Mouse (Mus musculus): ENCODE data around the gene Iqcg. TPM values are rescaled to one million over a fixed set of nuclear protein-coding genes. Genes with fewer than 3 reads are reported as not detected.

Iqcg gene
- polyA plus RNA-seq, 1 experiment from 2014 or later = 1.9 TPM

DNA sequence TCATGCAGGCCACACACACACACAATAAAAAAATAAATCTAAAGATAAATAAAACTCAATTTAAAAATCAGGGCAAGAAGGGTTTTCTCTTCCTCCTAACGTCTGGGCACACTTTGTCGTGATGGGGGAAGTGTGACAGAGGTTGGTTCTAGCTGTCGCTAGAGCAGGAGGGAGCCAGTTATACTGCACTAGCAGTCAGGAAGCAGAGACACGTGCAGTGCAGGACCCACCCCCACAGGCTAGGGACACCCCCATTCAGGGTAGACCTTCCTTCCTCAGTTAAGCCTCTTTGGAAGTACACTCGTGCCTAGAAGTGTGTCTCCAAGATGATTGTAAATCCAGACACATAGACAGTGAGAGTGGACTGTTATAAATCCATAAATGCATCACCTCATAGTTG lies 18.9 kb upstream of the Iqcg start:
- no peak for ATAC-seq (ENCODE audit: insufficient number of reproducible peaks, insufficient read depth, low FRiP score, low read depth)
- 71% methylated on average over 5 of the region's 5 CpGs for WGBS
- H3K4me1 ChIP-seq (ENCODE audit: control insufficient read depth in 2 of 2, insufficient read depth in 2 of 2, low read length in 2 of 2) = no peaks in the 10 kb centered on the region
- H3K27me3 ChIP-seq (ENCODE audit: control insufficient read depth, insufficient read depth, low read length) = no peaks in the 10 kb centered on the region
- H3K9ac ChIP-seq (ENCODE audit: low read length) = no peak overlapping the region
- H3K9me3 ChIP-seq (ENCODE audit: control insufficient read depth, low read length) = no peaks in the 10 kb centered on the region
- peaks cover 29% of the 10 kb centered on the region for H3K36me3 ChIP-seq (ENCODE audit: control insufficient read depth, insufficient read depth, low read length)
- no peak overlapping the region for H3K4me3 ChIP-seq (ENCODE audit: control insufficient read depth in 1 of 2, insufficient read depth in 1 of 2, low read depth in 1 of 2, low read length in 2 of 2)
- no peak overlapping the region for H3K27ac ChIP-seq (replicated peaks in 1 of 2; ENCODE audit: control insufficient read depth in 1 of 2, insufficient read depth in 1 of 2, low read depth in 2 of 2, low read length in 2 of 2)
- no peak overlapping the region for H3K4me2 ChIP-seq (ENCODE audit: low read length)

DNA sequence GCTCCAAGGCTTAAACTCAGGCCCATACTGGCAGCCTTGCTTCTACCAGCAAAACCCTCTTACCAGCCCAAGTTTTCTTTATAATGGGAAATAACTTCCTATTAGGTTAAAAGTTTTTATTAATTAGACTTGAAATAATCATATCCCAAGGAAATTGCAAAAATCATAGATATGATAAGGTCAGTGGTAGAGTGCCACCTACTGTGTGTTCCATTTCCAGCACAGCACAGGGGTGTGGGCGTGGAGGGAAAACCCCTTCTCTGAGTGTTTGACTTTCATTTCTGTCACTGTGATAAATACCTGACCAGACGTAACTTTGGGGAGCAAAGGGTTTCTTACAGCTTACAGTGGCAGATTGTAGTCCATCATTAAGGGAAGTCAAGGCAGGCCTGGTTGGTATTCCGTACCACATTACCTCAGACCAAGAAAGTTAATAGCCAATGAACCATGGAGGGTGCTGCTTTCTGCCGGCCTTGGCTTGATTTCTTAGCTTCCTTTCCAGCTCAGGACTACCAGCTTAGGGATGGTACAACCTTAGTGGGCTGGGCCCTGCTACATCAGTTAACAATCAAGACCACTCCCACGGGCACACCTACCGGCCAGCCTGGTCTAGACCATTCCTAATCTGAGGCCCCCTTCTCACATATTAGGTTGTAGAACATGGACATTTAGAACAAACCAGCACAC lies 17.0 kb upstream of the Iqcg start:
- no peak overlapping the region for H3K9ac ChIP-seq (ENCODE audit: low read length)
- no peak for ATAC-seq (ENCODE audit: insufficient number of reproducible peaks, insufficient read depth, low FRiP score, low read depth)
- H3K4me1 ChIP-seq (ENCODE audit: control insufficient read depth in 2 of 2, insufficient read depth in 2 of 2, low read length in 2 of 2) = no peaks in the 10 kb centered on the region
- H3K4me3 ChIP-seq (ENCODE audit: control insufficient read depth in 1 of 2, insufficient read depth in 1 of 2, low read depth in 1 of 2, low read length in 2 of 2) = no peak overlapping the region
- peaks cover 45% of the 10 kb centered on the region for H3K36me3 ChIP-seq (ENCODE audit: control insufficient read depth, insufficient read depth, low read length)
- no peak overlapping the region for H3K27ac ChIP-seq (replicated peaks in 1 of 2; ENCODE audit: control insufficient read depth in 1 of 2, insufficient read depth in 1 of 2, low read depth in 2 of 2, low read length in 2 of 2)
- no peaks in the 10 kb centered on the region for H3K9me3 ChIP-seq (ENCODE audit: control insufficient read depth, low read length)
- 88% methylated on average over 6 of the region's 6 CpGs for WGBS
- no peak overlapping the region for H3K4me2 ChIP-seq (ENCODE audit: low read length)
- no peaks in the 10 kb centered on the region for H3K27me3 ChIP-seq (ENCODE audit: control insufficient read depth, insufficient read depth, low read length)

DNA sequence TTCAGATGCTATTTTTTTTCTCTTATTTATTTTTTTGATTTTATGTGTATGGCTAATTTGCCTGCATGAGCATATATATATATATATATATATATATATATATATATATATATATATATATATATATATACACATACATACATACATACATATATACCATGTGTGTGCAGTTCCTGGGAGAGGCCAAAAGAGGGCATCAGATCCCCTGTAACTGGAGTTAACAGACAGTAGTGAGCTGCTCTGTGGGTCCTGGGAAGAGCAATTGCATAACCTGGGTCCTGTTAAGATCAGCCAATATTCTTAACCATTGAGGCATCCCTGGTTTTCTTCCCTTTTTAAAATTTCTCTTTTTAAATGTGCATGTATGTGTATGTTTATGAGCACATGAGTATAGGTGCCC lies 14.9 kb upstream of the Iqcg start:
- Histone ChIP-seq H3K27me3 (ENCODE audit: control insufficient read depth, insufficient read depth, low read length) (no peaks in the 10 kb centered on the region), H3K9ac (ENCODE audit: low read length) (no peak overlapping the region), H3K27ac (replicated peaks in 1 of 2; ENCODE audit: control insufficient read depth in 1 of 2, insufficient read depth in 1 of 2, low read depth in 2 of 2, low read length in 2 of 2) (no peak overlapping the region), H3K9me3 (ENCODE audit: control insufficient read depth, low read length) (no peaks in the 10 kb centered on the region), H3K4me1 (ENCODE audit: control insufficient read depth in 2 of 2, insufficient read depth in 2 of 2, low read length in 2 of 2) (no peaks in the 10 kb centered on the region), H3K4me3 (ENCODE audit: control insufficient read depth in 1 of 2, insufficient read depth in 1 of 2, low read depth in 1 of 2, low read length in 2 of 2) (no peak overlapping the region), H3K4me2 (ENCODE audit: low read length) (no peak overlapping the region), H3K36me3 (ENCODE audit: control insufficient read depth, insufficient read depth, low read length) (peaks cover 55% of the 10 kb centered on the region)
- ATAC-seq (ENCODE audit: insufficient number of reproducible peaks, insufficient read depth, low FRiP score, low read depth) = no peak

GRCm38 (mm10) chr16:33064636-33065035 lies 8.6 kb upstream of the Iqcg start:
- Histone ChIP-seq H3K4me1 (ENCODE audit: control insufficient read depth in 2 of 2, insufficient read depth in 2 of 2, low read length in 2 of 2) (peaks cover 6 to 14% of the 10 kb centered on the region in 2 experiments), H3K27ac (replicated peaks in 1 of 2; ENCODE audit: control insufficient read depth in 1 of 2, insufficient read depth in 1 of 2, low read depth in 2 of 2, low read length in 2 of 2) (no peak overlapping the region), H3K4me3 (ENCODE audit: control insufficient read depth in 1 of 2, insufficient read depth in 1 of 2, low read depth in 1 of 2, low read length in 2 of 2) (no peak overlapping the region), H3K9ac (ENCODE audit: low read length) (no peak overlapping the region), H3K27me3 (ENCODE audit: control insufficient read depth, insufficient read depth, low read length) (no peaks in the 10 kb centered on the region), H3K4me2 (ENCODE audit: low read length) (no peak overlapping the region), H3K36me3 (ENCODE audit: control insufficient read depth, insufficient read depth, low read length) (peaks cover 38% of the 10 kb centered on the region), H3K9me3 (ENCODE audit: control insufficient read depth, low read length) (no peaks in the 10 kb centered on the region)
- ATAC-seq (ENCODE audit: insufficient number of reproducible peaks, insufficient read depth, low FRiP score, low read depth) = no peak
- WGBS = 69% methylated on average over 9 of the region's 9 CpGs

DNA sequence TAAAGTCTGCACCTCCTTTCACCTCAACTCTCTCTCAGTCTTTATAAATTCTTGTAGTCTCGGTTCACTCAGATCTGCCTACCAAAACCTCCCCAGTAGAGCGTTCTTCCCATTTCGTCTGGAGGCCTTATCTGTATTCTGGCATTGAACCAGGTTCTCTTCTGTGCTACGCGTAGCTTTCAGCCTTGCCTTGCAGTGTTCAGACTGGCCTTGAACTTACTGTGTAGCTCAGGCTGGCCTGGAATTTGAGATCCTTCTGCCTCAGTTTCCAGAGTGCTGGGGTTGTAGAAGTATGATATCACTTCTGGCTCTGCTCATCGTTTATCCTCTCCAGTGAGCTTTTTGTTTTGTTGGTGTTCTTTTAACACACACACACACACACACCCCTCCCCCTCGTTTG lies 7.2 kb upstream of the Iqcg start:
- Histone ChIP-seq H3K4me3 (ENCODE audit: control insufficient read depth in 1 of 2, insufficient read depth in 1 of 2, low read depth in 1 of 2, low read length in 2 of 2) (peak overlapping the region; percentile 84 to 97; a peak in 3 of 4 replicates), H3K9me3 (ENCODE audit: control insufficient read depth, low read length) (no peaks in the 10 kb centered on the region), H3K9ac (ENCODE audit: low read length) (peak overlapping the region; percentile 81), H3K4me2 (ENCODE audit: low read length) (peak overlapping the region; percentile 77), H3K27ac (replicated peaks in 1 of 2; ENCODE audit: control insufficient read depth in 1 of 2, insufficient read depth in 1 of 2, low read depth in 2 of 2, low read length in 2 of 2) (peak overlapping the region; percentile 80 to 86; a peak in 3 of 4 replicates), H3K4me1 (ENCODE audit: control insufficient read depth in 2 of 2, insufficient read depth in 2 of 2, low read length in 2 of 2) (peaks cover 6 to 23% of the 10 kb centered on the region in 2 experiments), H3K36me3 (ENCODE audit: control insufficient read depth, insufficient read depth, low read length) (peaks cover 42% of the 10 kb centered on the region), H3K27me3 (ENCODE audit: control insufficient read depth, insufficient read depth, low read length) (no peaks in the 10 kb centered on the region)
- no peak for ATAC-seq (ENCODE audit: insufficient number of reproducible peaks, insufficient read depth, low FRiP score, low read depth)
- 14% methylated on average over 7 of the region's 7 CpGs for WGBS

DNA sequence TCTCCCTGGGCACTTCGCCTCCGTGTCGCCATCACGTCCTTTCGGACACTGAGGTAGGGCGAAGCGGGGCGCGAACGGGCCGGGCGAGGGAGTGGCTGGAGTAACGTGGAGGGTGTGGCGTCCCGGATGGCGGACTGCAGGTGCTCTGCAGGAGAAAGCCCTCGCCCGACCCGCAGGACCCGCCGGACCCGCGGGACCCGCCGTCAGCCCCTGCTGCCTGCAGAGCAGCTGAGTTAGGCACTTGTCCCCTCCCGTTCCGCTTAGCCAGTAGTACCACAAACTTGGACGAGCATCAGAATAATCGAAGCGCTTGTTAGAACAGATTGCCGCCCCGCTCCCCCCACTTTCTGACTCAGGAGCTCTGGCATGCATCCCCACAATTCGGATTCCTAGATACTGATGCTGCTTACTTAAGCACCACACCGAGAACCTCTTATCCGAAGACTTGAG lies 6.7 kb upstream of the Iqcg start:
- H3K4me3 ChIP-seq (ENCODE audit: control insufficient read depth in 1 of 2, insufficient read depth in 1 of 2, low read depth in 1 of 2, low read length in 2 of 2) = peak overlapping the region; percentile 84 to 97
- peak overlapping the region; percentile 81 for H3K9ac ChIP-seq (ENCODE audit: low read length)
- peak overlapping the region; percentile 77 for H3K4me2 ChIP-seq (ENCODE audit: low read length)
- H3K9me3 ChIP-seq (ENCODE audit: control insufficient read depth, low read length) = no peaks in the 10 kb centered on the region
- peaks cover 44% of the 10 kb centered on the region for H3K36me3 ChIP-seq (ENCODE audit: control insufficient read depth, insufficient read depth, low read length)
- no peaks in the 10 kb centered on the region for H3K27me3 ChIP-seq (ENCODE audit: control insufficient read depth, insufficient read depth, low read length)
- H3K27ac ChIP-seq (replicated peaks in 1 of 2; ENCODE audit: control insufficient read depth in 1 of 2, insufficient read depth in 1 of 2, low read depth in 2 of 2, low read length in 2 of 2) = peak overlapping the region; percentile 80 to 86
- peaks cover 9 to 29% of the 10 kb centered on the region in 2 experiments for H3K4me1 ChIP-seq (ENCODE audit: control insufficient read depth in 2 of 2, insufficient read depth in 2 of 2, low read length in 2 of 2)
- peak; percentile 66 for ATAC-seq (ENCODE audit: insufficient number of reproducible peaks, insufficient read depth, low FRiP score, low read depth)
- WGBS = under 1% methylated on average over 35 of the region's 35 CpGs

DNA sequence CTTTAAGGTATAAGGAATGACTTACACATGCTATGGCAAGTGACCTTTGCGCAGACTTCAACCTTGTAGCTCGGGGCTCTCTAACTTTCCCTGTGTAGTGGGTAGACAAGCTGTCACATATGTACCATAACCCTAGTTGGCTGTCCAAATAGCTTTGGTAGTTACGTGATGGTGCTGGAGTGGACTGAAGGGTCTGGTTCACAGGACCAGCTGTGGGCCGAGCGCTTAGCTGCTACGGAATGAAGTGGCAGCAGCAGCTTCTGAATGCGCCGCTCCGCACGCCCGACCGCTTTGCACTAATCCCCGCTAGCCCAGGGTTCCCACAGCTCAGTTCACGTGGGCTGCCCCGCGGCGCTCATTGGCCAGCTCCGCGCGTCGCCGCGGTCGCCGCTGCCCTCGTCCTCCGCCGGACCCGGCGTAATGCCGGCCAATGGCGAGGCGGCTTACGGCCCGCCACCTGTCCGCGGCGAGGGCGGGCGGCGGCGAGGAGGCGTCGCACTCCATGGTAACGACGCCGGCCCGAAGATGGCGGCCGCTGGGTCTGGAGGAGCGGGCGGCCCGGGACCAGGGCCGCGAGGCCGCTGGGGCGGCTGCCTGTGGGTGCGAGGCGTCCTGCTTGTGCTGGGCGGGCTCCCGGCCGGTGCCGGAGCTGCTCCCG lies 6.1 kb upstream of the Iqcg start, which contains the start of gene Lmln:
Gene Lmln, plus strand, starts transcription at position 498 of the 658 bp plus-strand sequence.
- peaks cover 45% of the 10 kb centered on the region for H3K36me3 ChIP-seq (ENCODE audit: control insufficient read depth, insufficient read depth, low read length)
- WGBS = 0% methylated on average over 63 of the region's 64 CpGs
- H3K9me3 ChIP-seq (ENCODE audit: control insufficient read depth, low read length) = no peaks in the 10 kb centered on the region
- H3K27ac ChIP-seq (replicated peaks in 1 of 2; ENCODE audit: control insufficient read depth in 1 of 2, insufficient read depth in 1 of 2, low read depth in 2 of 2, low read length in 2 of 2) = peak within 1 kb of the TSS; percentile 86 to 97
- H3K9ac ChIP-seq (ENCODE audit: low read length) = peak within 1 kb of the TSS; percentile 81
- H3K4me1 ChIP-seq (ENCODE audit: control insufficient read depth in 2 of 2, insufficient read depth in 2 of 2, low read length in 2 of 2) = peaks cover 9 to 29% of the 10 kb centered on the region in 2 experiments
- peak; percentile 95 for ATAC-seq (ENCODE audit: insufficient number of reproducible peaks, insufficient read depth, low FRiP score, low read depth)
- no peaks in the 10 kb centered on the region for H3K27me3 ChIP-seq (ENCODE audit: control insufficient read depth, insufficient read depth, low read length)
- H3K4me2 ChIP-seq (ENCODE audit: low read length) = peak within 1 kb of the TSS; percentile 77
- H3K4me3 ChIP-seq (ENCODE audit: control insufficient read depth in 1 of 2, insufficient read depth in 1 of 2, low read depth in 1 of 2, low read length in 2 of 2) = peak within 1 kb of the TSS; percentile 84 to 97

All from heart, embryonic 14.5 days (tissue).